Mouse (Mus musculus) lung, adult 2 months (tissue): ENCODE data around the gene Sctr.

ENCODE experiments used
- CTCF ChIP-seq: fragments of 200-500 bp; IDR thresholded peaks from 2 replicates; pipeline ENCODE4 v1.5.1; 2011; ENCODE audit warnings: mild to moderate bottlenecking, low read length, control low read depth; ENCODE audit not compliant: insufficient read depth
- POLR2A ChIP-seq: fragments of 200-500 bp; IDR thresholded peaks from 2 replicates; pipeline ENCODE4 v1.6.1; 2011; ENCODE audit warnings: low read depth, mild to moderate bottlenecking, control low read depth, low read length, borderline replicate concordance; ENCODE audit errors: extremely low read depth

- TF ChIP-seq CTCF (no peak), POLR2A (no peak)
These were observed 23.8 kb downstream of the Sctr start for GRCm38 (mm10) chr1:120030474-120030873.
